Mouse (Mus musculus): ENCODE data around the gene Ofcc1. TPM values are rescaled to one million over a fixed set of nuclear protein-coding genes. Genes with fewer than 3 reads are reported as not detected.
A peak's percentile ranks its signal among the peaks of the same experiment; 100 is the strongest.

Ofcc1 gene
- polyA plus RNA-seq, 1 experiment from 2014 or later: not detected

DNA sequence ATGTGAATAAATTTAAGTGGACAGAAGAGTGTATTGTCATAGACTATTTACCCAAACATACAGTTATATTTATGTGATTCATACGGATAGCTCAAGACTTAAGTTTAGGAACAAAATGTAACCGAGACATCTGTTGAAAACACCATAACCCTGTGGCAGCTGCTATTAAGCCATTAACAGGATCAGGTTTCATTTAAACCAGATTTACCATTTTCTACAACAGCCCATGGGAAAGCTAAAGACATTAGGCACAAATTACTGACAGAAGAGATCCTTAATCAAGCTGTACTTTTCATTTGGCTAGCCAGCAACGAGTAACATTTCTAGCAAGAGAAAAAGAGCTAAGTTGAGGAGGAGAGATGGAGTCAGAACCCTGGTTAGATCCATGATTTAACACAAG is 179.5 kb downstream of the Ofcc1 start:
- DNase-seq (ENCODE audit: low spot score): no peak
- Histone ChIP-seq H3K9ac (ENCODE audit: low read depth, low read length) (no peak overlapping the region), H3K9me3 (replicated peaks; ENCODE audit: low read length) (no peaks in the 10 kb centered on the region), H3K27ac (no peak overlapping the region), H3K36me3 (ENCODE audit: insufficient read depth, low read length) (no peaks in the 10 kb centered on the region), H3K4me1 (replicated peaks; ENCODE audit: insufficient read depth, low read length) (no peaks in the 10 kb centered on the region), H3K4me3 (replicated peaks; ENCODE audit: low read depth, low read length) (no peak overlapping the region), H3K27me3 (ENCODE audit: insufficient read depth, low read length) (no peaks in the 10 kb centered on the region), H3K4me2 (ENCODE audit: low read length) (no peak overlapping the region)
- ATAC-seq (replicated peaks; ENCODE audit: low FRiP score, low read depth): no peak
- no peak for TF ChIP-seq CTCF (IDR thresholded peaks at IDR 0.05; ENCODE audit: low read depth)
- WGBS: 60% methylated on average over 3 of the region's 3 CpGs

DNA sequence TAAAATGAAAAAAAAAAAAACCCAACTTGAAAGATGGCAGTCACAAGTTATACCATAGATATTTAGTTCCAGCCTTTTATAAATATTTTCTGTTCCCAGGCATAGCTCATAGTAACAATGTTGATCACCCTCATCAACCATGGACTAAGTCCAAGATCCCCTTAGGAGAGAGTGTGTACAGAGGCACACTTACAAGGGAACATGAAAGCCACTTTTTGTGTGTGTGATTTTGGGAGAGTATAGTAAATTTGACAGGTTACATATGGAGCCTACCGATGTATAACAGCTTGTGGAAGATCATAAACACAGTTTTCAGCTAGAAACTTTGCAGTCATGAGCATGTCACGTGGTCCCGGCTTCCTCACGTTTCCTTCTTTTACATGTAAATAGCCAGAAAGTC is 189.5 kb downstream of the Ofcc1 start:
- H3K4me2 ChIP-seq (ENCODE audit: low read length): no peak overlapping the region
- H3K36me3 ChIP-seq (ENCODE audit: insufficient read depth, low read length): no peaks in the 10 kb centered on the region
- no peak for DNase-seq (ENCODE audit: low spot score)
- no peak for TF ChIP-seq CTCF (IDR thresholded peaks at IDR 0.05; ENCODE audit: low read depth)
- no peak overlapping the region for H3K4me3 ChIP-seq (replicated peaks; ENCODE audit: low read depth, low read length)
- WGBS: 67% methylated on average over 4 of the region's 4 CpGs
- no peak overlapping the region for H3K9ac ChIP-seq (ENCODE audit: low read depth, low read length)
- H3K27me3 ChIP-seq (ENCODE audit: insufficient read depth, low read length): no peaks in the 10 kb centered on the region
- H3K9me3 ChIP-seq (replicated peaks; ENCODE audit: low read length): no peaks in the 10 kb centered on the region
- no peaks in the 10 kb centered on the region for H3K4me1 ChIP-seq (replicated peaks; ENCODE audit: insufficient read depth, low read length)
- no peak overlapping the region for H3K27ac ChIP-seq
- ATAC-seq (replicated peaks; ENCODE audit: low FRiP score, low read depth): no peak

DNA sequence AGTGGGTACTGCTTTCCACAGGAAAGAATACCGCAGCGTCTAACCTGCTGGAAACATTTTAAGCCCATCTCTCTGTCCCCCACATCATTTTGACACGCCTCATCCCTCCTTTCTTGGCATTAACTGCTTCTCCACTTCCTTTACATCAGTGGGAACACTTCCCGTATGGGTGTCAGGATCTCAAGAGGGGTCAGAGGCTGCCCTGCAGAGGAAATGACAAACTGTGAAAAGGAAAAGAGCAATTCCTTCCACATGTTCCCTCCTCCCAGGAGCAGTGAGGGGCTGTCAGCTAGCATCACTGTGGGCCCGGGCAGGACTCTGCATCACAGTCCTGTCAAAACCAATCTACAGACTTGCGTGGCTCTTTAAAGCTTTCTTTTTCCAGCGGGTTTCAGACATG is 193.4 kb downstream of the Ofcc1 start:
- Histone ChIP-seq H3K9ac (ENCODE audit: low read depth, low read length) (no peak overlapping the region), H3K4me3 (replicated peaks; ENCODE audit: low read depth, low read length) (no peak overlapping the region), H3K4me1 (replicated peaks; ENCODE audit: insufficient read depth, low read length) (no peaks in the 10 kb centered on the region), H3K4me2 (ENCODE audit: low read length) (no peak overlapping the region), H3K9me3 (replicated peaks; ENCODE audit: low read length) (no peaks in the 10 kb centered on the region), H3K27me3 (ENCODE audit: insufficient read depth, low read length) (no peaks in the 10 kb centered on the region), H3K27ac (no peak overlapping the region), H3K36me3 (ENCODE audit: insufficient read depth, low read length) (no peaks in the 10 kb centered on the region)
- 45% methylated on average over 7 of the region's 7 CpGs for WGBS
- ATAC-seq (replicated peaks; ENCODE audit: low FRiP score, low read depth): no peak
- peak; percentile 41 for DNase-seq (ENCODE audit: low spot score)
- no peak for TF ChIP-seq CTCF (IDR thresholded peaks at IDR 0.05; ENCODE audit: low read depth)

DNA sequence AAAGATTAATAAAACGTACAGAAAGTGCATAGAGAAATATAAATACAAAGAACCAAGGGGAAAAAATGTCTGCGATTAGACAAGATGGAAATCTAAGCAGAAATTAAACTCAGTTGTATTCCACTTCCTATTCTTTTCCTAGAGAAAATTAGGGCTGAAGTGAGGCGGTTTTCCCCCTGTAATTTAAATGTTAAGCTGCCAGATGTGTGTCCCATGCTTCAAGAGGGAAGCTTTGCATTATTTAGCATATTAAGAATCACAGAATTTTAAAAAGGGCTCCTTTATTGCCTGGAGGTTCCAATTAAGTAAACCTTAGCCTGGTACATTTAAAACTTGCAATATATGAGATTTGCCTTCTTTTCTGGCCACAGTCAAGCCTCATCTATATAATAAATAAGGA is 205.8 kb downstream of the Ofcc1 start:
- Histone ChIP-seq H3K36me3 (ENCODE audit: insufficient read depth, low read length) (no peaks in the 10 kb centered on the region), H3K27me3 (ENCODE audit: insufficient read depth, low read length) (no peaks in the 10 kb centered on the region), H3K9me3 (replicated peaks; ENCODE audit: low read length) (no peaks in the 10 kb centered on the region), H3K27ac (no peak overlapping the region), H3K4me3 (replicated peaks; ENCODE audit: low read depth, low read length) (no peak overlapping the region), H3K9ac (ENCODE audit: low read depth, low read length) (no peak overlapping the region), H3K4me1 (replicated peaks; ENCODE audit: insufficient read depth, low read length) (no peaks in the 10 kb centered on the region), H3K4me2 (ENCODE audit: low read length) (no peak overlapping the region)
- DNase-seq (ENCODE audit: low spot score): no peak
- 52% methylated on average over 3 of the region's 3 CpGs for WGBS
- ATAC-seq (replicated peaks; ENCODE audit: low FRiP score, low read depth): no peak
- TF ChIP-seq CTCF (IDR thresholded peaks at IDR 0.05; ENCODE audit: low read depth): no peak

DNA sequence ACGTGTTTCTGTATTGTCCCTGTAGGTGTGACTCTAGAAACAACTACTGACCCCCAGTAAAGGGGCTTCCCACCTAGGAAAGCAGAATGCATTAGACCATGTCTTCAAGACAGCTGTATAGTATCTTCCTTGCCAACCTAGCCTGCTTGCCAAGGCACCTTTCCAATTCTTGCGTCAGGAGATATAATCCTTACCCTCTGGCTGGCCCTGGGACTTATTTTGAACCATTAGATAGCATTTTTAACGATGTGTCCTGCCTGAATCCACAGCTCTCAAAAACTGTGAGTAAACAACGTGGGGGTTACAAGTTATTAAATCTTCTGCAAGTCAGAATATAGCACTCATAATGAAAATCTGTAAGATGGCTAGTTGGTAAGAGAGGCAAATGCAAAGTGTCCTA is 221.3 kb downstream of the Ofcc1 start:
- DNase-seq (ENCODE audit: low spot score): no peak
- Histone ChIP-seq H3K9ac (ENCODE audit: low read depth, low read length) (no peak overlapping the region), H3K27ac (no peak overlapping the region), H3K36me3 (ENCODE audit: insufficient read depth, low read length) (no peaks in the 10 kb centered on the region), H3K9me3 (replicated peaks; ENCODE audit: low read length) (no peaks in the 10 kb centered on the region), H3K4me1 (replicated peaks; ENCODE audit: insufficient read depth, low read length) (no peaks in the 10 kb centered on the region), H3K4me3 (replicated peaks; ENCODE audit: low read depth, low read length) (no peak overlapping the region), H3K4me2 (ENCODE audit: low read length) (no peak overlapping the region), H3K27me3 (ENCODE audit: insufficient read depth, low read length) (no peaks in the 10 kb centered on the region)
- ATAC-seq (replicated peaks; ENCODE audit: low FRiP score, low read depth): no peak
- TF ChIP-seq CTCF (IDR thresholded peaks at IDR 0.05; ENCODE audit: low read depth): no peak
- WGBS: 78% methylated on average over 4 of the region's 4 CpGs

DNA sequence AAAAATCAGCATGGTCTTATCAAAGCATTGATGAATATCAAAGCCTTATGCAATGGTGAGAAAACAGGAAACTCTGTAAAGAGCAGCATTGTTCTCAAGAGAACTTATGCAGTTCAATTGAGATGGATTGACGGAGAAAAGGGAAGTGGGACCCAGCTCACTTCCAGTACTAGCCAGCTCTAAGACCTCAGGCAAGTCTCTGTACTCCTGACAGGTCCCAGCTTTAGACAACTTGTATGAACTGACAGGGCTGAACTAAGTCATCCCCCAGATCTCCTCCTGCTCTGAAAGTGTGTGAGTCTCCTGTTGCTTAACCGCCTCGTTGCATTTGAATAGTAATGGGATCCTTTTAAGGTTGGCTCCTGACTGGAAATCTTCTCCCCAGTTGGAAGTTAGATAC is 225.2 kb downstream of the Ofcc1 start:
- no peak overlapping the region for H3K27ac ChIP-seq
- H3K36me3 ChIP-seq (ENCODE audit: insufficient read depth, low read length): no peaks in the 10 kb centered on the region
- no peaks in the 10 kb centered on the region for H3K4me1 ChIP-seq (replicated peaks; ENCODE audit: insufficient read depth, low read length)
- no peak overlapping the region for H3K9ac ChIP-seq (ENCODE audit: low read depth, low read length)
- no peak overlapping the region for H3K4me3 ChIP-seq (replicated peaks; ENCODE audit: low read depth, low read length)
- ATAC-seq (replicated peaks; ENCODE audit: low FRiP score, low read depth): 0 out of 2 replicates have a peak, but pooled peaks have one; percentile 49
- no peak overlapping the region; the same call in 1 of the 2 replicates for H3K4me2 ChIP-seq (ENCODE audit: low read length)
- no peaks in the 10 kb centered on the region for H3K9me3 ChIP-seq (replicated peaks; ENCODE audit: low read length)
- WGBS: 31% methylated on average over 3 of the region's 3 CpGs
- DNase-seq (ENCODE audit: low spot score): peak; percentile 72
- TF ChIP-seq CTCF (IDR thresholded peaks at IDR 0.05; ENCODE audit: low read depth): no peak
- no peaks in the 10 kb centered on the region for H3K27me3 ChIP-seq (ENCODE audit: insufficient read depth, low read length)

DNA sequence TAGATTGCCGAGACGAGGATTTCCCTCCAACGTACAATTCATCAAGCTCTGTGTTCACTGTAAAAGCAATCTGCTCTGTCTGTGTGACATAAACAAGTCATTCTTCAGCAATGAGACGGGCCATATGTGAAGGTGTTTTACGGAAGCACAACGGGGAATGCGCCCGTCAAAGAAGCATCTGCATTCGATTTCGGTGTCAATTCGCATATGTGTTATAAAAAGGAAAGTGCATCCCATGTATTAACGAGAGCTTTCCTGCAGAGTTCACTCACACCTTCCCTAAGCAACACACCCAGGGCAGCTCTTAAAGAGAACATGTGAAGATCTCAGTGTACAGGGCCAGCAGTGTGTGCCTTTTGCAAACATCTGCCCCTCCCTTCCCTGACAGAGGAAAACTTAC is 225.6 kb downstream of the Ofcc1 start:
- WGBS: 43% methylated on average over 12 of the region's 12 CpGs
- no peaks in the 10 kb centered on the region for H3K4me1 ChIP-seq (replicated peaks; ENCODE audit: insufficient read depth, low read length)
- H3K27ac ChIP-seq: no peak overlapping the region
- no peak for ATAC-seq (replicated peaks; ENCODE audit: low FRiP score, low read depth)
- no peak for TF ChIP-seq CTCF (IDR thresholded peaks at IDR 0.05; ENCODE audit: low read depth)
- no peaks in the 10 kb centered on the region for H3K36me3 ChIP-seq (ENCODE audit: insufficient read depth, low read length)
- no peak overlapping the region for H3K4me3 ChIP-seq (replicated peaks; ENCODE audit: low read depth, low read length)
- no peak overlapping the region for H3K9ac ChIP-seq (ENCODE audit: low read depth, low read length)
- no peaks in the 10 kb centered on the region for H3K9me3 ChIP-seq (replicated peaks; ENCODE audit: low read length)
- H3K27me3 ChIP-seq (ENCODE audit: insufficient read depth, low read length): no peaks in the 10 kb centered on the region
- H3K4me2 ChIP-seq (ENCODE audit: low read length): no peak overlapping the region; the same call in 1 of the 2 replicates
- no peak for DNase-seq (ENCODE audit: low spot score)

Data from kidney, postnatal 0 days (tissue).